Mouse (Mus musculus): ENCODE data around the gene E2f8.

- TF ChIP-seq RCOR1 (IDR thresholded peaks at IDR 0.05; ENCODE audit: low read depth, low read length) (no peak), MYB (IDR thresholded peaks at IDR 0.05; ENCODE audit: low read depth, low read length) (no peak), CTCF (IDR thresholded peaks at IDR 0.05 in 2 of 3, conservative IDR thresholded peaks at IDR 0.05 in 1 of 3; ENCODE audit: control insufficient read depth in 1 of 3, insufficient read depth in 1 of 3, low read depth in 2 of 3, low read length in 3 of 3, poor library complexity in 1 of 3, severe bottlenecking in 1 of 3) (no peak), POLR2A (IDR thresholded peaks at IDR 0.05; ENCODE audit: control insufficient read depth in 1 of 2, insufficient read depth in 1 of 2, low read depth in 1 of 2, low read length in 2 of 2, poor library complexity in 1 of 2) (no peak), TAL1 (IDR thresholded peaks at IDR 0.05; ENCODE audit: low read length) (no peak), HCFC1 (IDR thresholded peaks at IDR 0.05; ENCODE audit: low read depth, low read length) (no peak), ELF1 (IDR thresholded peaks at IDR 0.05; ENCODE audit: low read depth, low read length) (no peak), BHLHE40 (IDR thresholded peaks at IDR 0.05; ENCODE audit: borderline replicate concordance, low read depth, low read length) (no peak), TBP (IDR thresholded peaks at IDR 0.05; ENCODE audit: low read depth, low read length) (no peak), MEF2A (IDR thresholded peaks at IDR 0.05; ENCODE audit: extremely low read depth, insufficient replicate concordance, low read depth, low read length, poor library complexity, severe bottlenecking) (no peak)
Observed at GRCm38 (mm10) chr7:48824671-48825070, 56.7 kb downstream of the E2f8 start.

All from MEL (cell line).